Mouse (Mus musculus) G1E (cell line): Measurements from ENCODE around the gene Snap23.

Experiments
- CTCF ChIP-seq: IDR thresholded peaks from 2 replicates; pipeline ENCODE4 v1.5.1; 2012; ENCODE audit warnings: low read depth, low read length, inconsistent platforms, mixed read lengths
- TAL1 ChIP-seq: conservative IDR thresholded peaks from 2 replicates; pipeline ENCODE4 v1.6.1; 2012; ENCODE audit warnings: low read depth, low read length, inconsistent platforms, mixed read lengths

GRCm38 (mm10) chr2:120558813-120559212 is 8.7 kb upstream of the Snap23 start:
- TF ChIP-seq CTCF (no peak), TAL1 (no peak)
